Mouse (Mus musculus): ENCODE data around the gene Tollip. TPM values are rescaled to one million over a fixed set of nuclear protein-coding genes. Genes with fewer than 3 reads are reported as not detected.
"Not testable (repeated sequence)": the region's sequence is repeated elsewhere in the genome, so short reads cannot be mapped to it uniquely, and the experiment has no call there.

The Tollip gene
- total RNA-seq, 2 experiments from 2014 or later = 135 to 142 TPM

DNA sequence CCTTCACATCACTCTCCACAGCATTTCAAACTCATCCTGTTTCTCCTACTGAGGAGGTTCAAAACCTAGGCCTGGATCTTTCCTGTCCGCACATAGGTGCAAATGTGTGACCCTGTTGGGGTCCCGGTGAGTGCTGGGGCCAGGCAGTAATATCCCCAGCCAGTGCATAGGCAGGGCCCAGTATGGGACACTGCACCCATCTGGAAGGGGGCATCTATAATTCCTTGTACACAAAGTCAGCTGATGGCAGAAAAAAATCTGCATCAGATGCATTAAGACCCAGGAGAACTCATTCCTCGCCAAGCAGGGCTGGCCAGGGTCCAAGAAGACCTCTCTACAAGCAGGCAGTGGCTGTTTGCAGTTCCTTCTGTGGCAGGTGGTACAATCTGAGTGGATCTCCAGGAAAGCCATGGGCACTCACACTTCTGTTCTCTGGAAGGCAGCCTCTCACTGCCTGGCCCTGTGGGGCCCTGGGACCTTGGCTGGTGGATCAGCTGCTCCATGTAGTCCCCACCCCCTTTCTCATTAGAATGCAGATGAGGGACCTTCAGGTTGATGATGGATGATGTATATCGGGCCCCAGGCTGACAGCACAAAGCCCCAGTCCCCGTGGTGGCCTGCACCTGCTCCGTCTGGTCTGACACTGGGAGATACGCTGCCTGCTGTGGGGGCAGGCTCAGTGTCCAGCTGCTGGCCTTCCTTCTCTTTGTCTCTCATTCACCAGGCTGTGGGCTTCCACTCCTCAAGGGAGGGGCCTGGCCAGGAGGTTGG lies 16.0 kb upstream of the Tollip start:
- no peak for DNase-seq (ENCODE audit: low spot score in 2 of 2)

DNA sequence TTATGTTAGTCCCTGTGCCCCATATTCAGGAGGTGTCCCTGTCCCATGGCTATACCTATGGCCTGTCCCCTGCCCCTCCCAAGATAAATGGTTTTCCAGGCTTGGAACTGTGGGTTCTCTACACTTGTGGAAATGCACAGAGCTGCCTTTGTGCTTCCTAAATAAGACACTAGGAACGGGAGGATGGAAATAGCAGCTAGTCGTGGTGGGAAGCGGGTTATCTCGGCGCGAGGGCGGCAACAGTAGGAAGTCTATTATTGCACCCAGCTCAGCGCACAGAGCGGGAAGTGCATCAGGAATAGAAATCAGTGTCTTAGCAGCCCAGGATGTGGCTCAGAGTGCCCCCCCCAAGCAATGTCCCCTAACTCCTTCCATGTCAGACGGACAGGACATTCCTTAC lies 10.3 kb upstream of the Tollip start:
- DNase-seq (ENCODE audit: low spot score in 2 of 2) = no peak

DNA sequence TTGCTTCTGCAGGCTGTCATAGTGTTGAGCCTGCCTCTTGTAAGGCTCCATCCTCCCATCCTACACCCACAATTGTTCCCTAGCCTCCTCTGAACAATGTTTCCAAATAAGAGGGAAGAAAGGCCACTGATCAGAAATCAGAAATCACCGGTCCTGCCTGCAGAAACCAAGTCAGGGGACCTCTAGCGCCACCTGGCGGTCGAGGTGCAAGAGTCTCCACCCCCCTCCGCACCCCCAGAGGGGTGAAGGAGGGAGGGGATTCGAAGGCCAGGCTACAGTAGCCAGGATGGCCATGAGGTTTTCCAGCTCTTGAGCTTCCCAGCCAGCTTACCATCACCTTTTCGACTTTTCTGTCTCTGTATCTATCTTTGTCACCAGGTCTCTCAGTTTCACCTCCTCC lies 6.6 kb upstream of the Tollip start:
- peak; percentile 74 to 79 for DNase-seq (ENCODE audit: low spot score in 2 of 2)

DNA sequence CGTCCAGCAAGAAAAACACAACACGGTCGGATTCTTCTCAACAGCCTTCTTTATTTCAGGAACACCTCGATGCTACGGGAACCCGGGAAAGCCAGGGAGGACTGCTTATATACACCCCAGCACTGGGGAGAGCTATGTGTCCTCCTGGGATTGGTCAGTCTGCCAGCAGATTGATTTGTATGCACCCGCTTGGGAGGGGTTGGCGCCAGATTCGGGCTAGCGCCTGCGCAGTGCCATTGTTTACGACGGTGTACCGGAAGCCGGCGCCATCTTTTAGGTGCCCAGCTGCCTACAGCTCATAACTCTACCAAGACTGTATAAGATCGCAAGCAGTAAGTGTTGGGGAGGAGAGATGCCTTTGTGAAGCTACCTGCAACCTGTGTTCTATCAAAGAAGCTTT lies 5.8 kb upstream of the Tollip start:
- not testable (repeated sequence) for DNase-seq (ENCODE audit: low spot score in 2 of 2)

DNA sequence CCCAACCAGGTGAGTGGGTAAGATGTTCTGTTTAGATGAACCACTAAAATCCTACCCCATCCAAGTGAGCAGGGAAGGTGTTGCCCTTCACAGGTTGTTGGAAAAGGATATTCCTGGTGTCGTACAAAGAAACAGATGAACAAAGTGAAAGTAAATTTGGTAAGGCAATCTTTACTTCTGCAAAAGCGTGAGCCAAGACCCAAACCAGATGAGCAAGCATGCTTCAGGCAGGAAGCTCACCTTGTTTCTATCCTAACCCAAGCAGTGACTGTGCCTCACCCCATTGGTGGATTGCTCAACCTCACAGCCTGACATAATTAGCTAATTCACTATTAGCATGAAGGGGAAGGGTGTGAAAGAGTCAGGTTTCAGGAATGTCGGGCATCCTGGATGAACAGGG lies 7.0 kb downstream of the Tollip start:
- no peak for DNase-seq (ENCODE audit: low spot score in 2 of 2)

DNA sequence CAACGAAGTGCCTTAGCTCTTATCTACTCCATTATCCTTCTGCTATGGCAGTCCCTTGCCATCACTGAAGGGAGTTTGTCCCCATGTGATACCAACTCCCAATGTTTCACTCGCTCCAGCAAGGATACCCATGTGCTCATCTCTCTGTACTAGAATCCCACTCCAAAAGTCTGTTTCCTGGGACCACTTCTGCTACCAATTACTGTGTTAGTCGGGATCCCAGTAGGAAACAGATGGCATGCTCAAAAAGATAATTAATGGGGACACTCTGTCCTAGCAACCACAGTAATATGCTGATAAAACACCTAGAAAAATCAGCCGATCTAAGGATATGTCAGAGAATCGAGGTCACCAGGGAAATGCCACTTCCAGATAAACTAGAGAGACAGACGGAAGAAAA lies 9.7 kb downstream of the Tollip start:
- peak; percentile 30 to 89 for DNase-seq (ENCODE audit: low spot score in 2 of 2)

DNA sequence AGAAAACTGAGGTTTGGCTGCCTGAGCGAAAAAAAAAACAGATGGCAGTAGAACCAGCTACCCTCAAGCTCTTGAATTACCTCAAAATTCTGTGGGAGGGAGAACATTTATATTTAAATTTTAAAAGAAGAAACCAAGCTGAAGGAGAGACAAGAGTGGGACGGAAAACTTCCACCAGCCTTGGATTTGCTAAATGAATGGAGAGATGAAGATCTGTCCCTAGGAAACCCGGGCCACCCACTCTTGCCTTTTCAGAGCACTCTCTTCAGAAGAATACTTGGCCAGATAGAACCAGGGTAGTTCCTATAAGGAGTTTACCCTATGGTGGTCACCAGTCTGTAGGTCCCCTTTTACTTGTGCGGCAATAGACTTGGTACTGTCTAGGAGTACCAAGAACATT lies 15.5 kb downstream of the Tollip start:
- no peak for DNase-seq (ENCODE audit: low spot score in 2 of 2)

DNA sequence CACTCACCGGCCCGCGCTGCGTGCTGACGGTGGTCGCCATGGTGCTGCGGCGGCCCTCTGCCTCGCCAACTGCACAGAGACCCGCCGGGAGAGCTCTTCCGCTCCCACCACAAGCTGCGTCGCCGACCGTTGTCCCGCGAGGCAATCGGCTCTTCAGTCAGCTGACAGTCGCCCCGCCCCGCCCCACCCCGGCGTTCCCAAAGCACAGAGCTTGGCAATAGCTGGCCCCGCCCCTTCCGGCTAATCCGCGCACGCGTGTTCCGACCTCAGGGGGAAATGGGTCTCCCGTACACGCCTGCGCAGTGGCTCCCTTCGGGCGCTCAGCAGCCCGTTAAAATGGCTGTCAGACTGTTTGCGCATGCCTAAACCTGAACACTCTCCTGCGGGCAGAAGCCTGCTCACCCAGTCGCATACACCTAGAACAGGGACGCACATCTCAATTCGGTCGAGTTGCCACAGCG lies 16.0 kb downstream of the Tollip start:
- DNase-seq (ENCODE audit: low spot score in 2 of 2) = peak; percentile 98 to 99

DNA sequence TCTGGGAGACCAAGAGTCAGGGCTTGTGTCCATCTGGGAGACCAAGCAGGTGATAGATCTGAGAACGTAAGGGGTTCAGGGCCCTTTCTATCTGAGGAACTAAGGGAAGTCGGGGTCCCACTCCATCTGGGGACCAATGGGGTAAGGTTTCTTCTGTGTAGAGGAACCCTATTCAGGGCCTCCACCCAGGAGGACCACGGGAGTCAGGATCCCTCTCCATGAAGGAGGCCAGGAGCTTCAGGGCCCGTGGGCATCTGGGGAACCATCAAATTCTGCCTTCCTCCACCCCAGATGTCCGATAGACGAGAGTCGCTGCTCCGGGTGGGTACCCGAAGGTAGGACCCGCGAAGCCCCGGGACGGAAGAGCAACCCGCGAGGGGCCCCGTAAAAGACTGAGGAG lies 16.5 kb downstream of the Tollip start:
- DNase-seq (ENCODE audit: low spot score in 2 of 2) = no peak

DNA sequence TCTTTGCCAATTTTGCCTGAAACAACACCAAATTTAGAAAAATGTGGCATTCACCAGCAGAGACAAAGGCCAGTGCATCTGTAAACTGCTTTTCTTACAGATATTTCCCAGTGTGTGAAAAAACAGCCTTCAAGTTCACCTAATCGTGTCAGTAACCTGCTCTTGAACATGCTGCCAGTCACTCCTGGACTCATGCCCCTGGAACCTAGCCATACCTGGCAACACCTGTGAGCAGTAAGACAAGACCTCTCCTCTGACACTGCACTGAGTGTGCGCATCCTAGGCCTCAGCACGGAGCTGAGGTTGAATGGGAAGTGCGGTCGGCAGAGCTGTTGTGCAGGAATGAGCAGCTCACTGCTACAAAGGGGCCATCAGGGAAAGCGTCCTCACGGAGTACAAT lies 26.2 kb downstream of the Tollip start:
- no peak for DNase-seq (ENCODE audit: low spot score in 2 of 2)

DNA sequence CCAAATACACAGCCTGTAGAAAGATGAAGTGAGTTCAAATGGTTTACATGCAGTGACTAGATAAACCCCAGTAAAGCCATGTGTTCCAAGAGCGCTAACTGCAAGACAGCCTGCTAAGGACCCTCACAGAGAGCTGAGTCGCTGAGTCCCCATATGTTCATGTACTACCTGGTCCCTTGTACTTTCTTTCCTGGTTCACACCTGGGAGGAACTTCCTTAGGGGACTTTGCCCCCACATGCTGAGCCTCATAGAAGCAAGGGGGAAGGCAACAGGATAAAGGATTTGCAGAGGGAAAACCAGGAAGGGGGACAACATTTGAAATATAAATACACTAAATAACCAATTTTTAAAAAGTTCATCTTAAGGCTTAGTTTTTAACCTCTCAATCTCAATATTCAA lies 39.5 kb downstream of the Tollip start:
- DNase-seq (ENCODE audit: low spot score in 2 of 2) = no peak

DNA sequence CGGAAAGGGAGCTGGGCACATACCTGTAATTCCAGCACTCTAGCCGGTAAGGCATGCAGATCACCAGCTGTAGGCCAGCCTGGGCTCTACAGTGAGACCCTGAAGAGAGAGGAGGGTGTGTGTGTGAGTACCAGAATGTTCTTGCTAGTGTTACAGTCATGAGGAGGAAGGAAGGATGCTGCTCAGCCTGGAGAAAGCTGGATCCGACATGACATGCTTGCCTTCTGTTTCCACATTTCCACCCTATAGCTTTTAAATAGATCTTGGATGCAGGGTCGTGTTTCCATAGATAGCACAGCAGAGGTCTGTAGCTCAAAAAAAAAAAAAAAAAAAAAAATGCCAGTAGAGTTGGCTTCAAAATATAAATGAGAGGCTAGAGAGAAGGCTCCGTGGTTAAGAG lies 43.4 kb downstream of the Tollip start:
- no peak for DNase-seq (ENCODE audit: low spot score in 2 of 2)

DNA sequence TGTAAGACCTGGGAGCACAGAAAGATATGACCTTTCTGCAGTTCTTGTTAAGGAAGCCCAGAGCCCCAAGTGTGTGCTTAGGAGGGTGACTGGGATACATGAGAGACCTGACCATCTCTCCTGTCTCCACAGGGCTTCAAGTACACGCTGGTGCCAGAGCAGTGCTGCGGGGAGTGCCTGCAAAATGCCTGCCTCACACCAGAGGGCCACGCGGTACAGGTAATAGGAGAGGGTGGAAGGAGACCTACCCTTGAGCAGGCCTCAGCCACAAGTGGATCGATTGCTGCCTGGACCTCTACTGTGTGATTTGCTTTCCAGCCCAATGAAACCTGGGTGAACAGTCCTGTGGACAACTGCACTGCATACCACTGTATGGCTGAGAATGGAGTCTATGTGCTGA lies 47.8 kb downstream of the Tollip start:
- no peak for DNase-seq (ENCODE audit: low spot score in 2 of 2)

DNA sequence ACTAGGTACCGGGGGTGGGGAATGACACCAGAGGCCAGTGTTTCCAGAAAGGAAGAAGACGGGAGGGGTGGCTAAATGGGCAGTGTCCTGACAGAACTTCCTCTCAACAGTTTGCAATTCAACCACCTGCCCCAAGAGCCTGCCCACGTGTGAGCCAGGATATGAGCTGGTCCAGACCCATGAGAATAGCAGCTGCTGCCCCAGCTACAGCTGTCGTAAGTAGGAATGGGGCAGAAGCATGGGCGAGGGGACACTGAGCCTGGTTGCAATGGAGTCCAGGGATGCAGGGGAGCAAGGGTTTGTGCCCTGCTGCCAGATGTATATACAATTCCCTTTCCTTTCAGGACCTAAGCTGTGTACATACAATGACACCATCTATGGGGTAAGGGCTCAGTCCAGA lies 48.7 kb downstream of the Tollip start:
- no peak for DNase-seq (ENCODE audit: low spot score in 2 of 2)

DNA sequence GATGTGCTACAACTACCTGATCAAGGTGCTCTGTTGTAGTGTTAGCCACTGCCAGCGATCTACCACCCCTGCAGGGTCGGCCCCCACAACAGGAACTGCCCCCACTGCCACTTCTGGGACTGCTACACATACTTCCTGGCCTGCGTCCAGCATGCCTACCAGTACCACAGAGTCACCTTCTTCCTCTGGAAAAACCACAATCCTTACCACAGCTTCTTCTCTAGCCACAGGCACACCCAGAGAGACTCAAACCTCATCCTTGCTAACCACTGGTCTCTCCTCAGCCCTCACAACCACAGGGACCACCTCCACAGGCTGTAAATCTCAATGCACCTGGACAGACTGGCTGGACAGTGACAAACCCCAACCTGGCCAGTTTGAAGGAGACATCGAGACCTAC lies 57.3 kb downstream of the Tollip start:
- DNase-seq (ENCODE audit: low spot score in 2 of 2) = no peak

DNA sequence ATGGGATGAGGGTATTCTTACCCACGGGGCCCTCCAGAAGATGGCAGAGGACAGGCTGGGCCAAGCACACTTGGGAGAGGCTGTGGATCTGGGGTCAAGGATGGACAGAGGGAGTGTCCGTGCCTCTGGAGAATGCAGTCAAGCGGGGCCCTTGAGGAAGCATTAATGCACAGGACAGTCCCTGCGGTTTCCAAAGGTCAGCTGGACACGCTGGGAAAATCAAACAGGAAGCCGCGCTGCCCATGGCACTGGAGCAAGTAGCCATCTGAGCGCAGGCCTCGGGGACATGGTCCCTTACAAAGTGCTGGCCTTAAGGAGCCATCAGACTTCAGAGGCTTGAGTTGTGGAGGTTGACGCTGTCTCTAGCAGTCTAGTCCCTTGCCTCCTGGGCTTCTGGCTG lies 78.0 kb downstream of the Tollip start:
- DNase-seq (ENCODE audit: low spot score in 2 of 2) = no peak

DNA sequence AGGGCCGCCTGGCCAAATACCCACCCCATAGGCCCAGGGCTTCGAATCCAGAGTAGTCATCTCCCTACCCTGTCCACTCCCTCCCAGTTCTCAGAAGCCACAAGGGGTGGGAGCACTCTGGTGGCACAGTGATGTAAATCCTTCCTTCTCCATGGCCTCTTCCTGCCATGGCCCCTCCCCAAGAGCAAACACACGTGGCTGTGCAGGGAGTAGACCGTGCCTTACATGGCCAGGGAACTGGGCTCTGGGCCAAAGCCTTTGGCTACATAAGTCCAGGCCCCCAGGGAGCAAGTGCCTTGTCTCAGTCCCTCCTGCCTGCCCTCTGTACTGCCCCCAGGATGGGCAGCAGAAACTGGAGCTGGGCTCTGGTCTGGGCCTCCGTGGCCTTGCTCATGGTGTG lies 79.5 kb downstream of the Tollip start, which contains the start of gene Muc5b:
Muc5b (plus strand) TSS at position 292 of the 400 bp plus-strand sequence.
- no peak for DNase-seq (ENCODE audit: low spot score in 2 of 2)

DNA sequence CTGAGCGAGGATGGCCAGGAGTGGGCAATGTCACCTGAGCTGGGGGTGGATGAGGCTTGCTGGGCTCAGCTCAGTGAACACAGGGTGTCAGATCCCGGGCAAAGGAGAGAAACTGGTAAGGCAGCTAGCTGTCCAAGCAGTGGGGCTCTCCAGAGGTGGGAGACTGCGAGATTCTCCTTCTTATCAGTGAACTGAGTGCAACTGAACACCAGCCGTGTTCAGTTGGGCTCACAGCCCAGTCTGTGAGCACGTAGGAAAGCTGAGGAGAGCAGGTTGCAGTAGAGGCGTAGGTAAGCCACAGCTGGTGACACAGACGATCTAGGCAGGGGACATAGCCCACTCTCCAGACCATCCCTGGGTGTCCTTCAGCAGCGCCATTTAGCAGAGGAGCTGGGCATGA lies 81.9 kb downstream of the Tollip start:
- DNase-seq (ENCODE audit: low spot score in 2 of 2) = no peak

DNA sequence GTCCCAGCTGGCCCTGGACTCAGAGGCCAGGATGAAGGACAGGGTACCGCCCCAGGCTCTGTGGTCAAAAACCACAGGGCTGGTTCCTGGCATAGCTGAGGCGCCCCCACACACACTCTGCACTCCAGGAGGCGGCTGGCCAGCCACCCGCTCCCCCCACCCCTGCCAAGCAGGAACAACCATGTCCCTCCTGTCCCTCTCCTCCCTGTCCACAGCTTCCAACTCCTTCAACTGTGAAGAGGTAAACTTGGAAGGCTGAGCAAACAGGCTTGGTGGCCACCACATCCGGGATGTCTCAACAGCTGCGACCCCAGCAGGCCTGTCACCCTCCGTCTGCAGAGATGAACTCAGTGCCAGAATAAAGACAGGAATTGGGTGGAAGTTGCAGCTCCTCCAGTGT lies 82.4 kb downstream of the Tollip start:
- DNase-seq (ENCODE audit: low spot score in 2 of 2) = no peak

All from layer of hippocampus, postnatal 14 days (tissue).